Mouse (Mus musculus): ENCODE measurements around the gene App.

DNA sequence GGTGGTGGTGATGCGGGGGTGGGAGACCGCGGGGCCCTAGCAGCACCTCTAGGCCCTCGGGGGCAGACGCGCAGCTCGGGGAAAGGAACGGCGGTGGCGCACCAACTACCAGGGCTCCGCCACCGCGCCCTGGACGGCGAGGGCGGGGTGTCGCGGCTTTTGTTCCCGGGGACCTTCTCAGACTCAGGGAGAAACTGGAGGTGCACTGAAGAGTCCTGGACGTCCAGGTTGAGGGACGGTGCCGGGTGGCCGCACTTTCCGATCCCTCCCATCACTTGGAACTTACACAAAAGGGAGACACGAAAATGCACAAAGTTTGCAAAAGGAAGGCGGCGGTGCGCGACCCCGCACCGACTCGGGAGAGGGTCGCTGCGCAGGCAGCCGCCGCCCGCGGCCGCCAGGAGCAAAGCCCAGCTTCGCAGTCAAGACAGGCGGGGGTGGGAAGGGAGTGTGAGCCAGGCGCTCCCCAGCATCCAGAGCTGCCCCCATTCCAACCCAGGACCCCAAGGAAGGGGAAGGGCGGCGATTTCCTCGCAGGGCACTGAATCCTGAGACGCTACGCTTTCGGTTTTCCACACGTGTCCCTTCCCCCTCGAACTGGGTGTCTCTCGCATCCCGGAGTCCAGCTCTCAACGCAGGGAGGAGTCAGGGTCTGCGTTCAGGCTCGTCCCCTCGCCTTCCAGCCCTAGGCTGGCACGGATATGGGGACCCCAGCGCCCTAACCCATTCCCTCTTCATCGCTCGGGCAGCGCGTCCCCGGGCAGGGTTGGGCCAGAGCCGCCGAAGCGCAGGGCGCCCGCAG lies 794 bp downstream of the App start:
- TF ChIP-seq CTCF (IDR thresholded peaks at IDR 0.05; ENCODE audit: low read depth, low read length) = no peak
- TF ChIP-seq POLR2A (IDR thresholded peaks at IDR 0.05; ENCODE audit: extremely low read depth, insufficient read depth, low read length) = no peak

Measured in liver, adult 2 months (tissue).